Mouse (Mus musculus) heart, embryonic 13.5 days (tissue): ENCODE results near the gene Clic4. TPM values are rescaled to one million over a fixed set of nuclear protein-coding genes. Genes with fewer than 3 reads are reported as not detected.

Source experiments
- ATAC-seq: fragments of 200-750 bp; cut with Nextera tagmentation; 2 replicates; pipeline ENCODE4 v1.8.0; 2017; ENCODE audit warnings: moderate TSS enrichment; ENCODE audit not compliant: insufficient number of reproducible peaks, low FRiP score, low TSS enrichment; ENCODE audit errors: extremely low read depth
- H3K27ac ChIP-seq: fragments of 300-500 bp; sonication (generic); replicated peaks from 2 replicates; pipeline ENCODE4 v1.5.1; 2015; ENCODE audit warnings: moderate library complexity, mild to moderate bottlenecking, inconsistent platforms
- H3K27me3 ChIP-seq: fragments of 300-500 bp; sonication (generic); replicated peaks from 2 replicates; pipeline ENCODE4 v1.6.1; 2015; ENCODE audit warnings: mild to moderate bottlenecking, inconsistent platforms
- H3K36me3 ChIP-seq: fragments of 300-500 bp; sonication (generic); 2 replicates; pipeline ENCODE4 v1.6.1; 2015; ENCODE audit warnings: mild to moderate bottlenecking, inconsistent platforms
- H3K4me1 ChIP-seq: fragments of 300-500 bp; sonication (generic); 2 replicates; pipeline ENCODE4 v1.6.1; 2015; ENCODE audit warnings: inconsistent platforms
- H3K4me2 ChIP-seq: fragments of 300-500 bp; sonication (generic); 2 replicates; pipeline ENCODE4 v1.6.1; 2015; ENCODE audit warnings: inconsistent platforms, mild to moderate bottlenecking, moderate library complexity
- H3K4me3 ChIP-seq: fragments of 300-500 bp; sonication (generic); 2 replicates; pipeline ENCODE4 v1.5.1; 2015; ENCODE audit warnings: moderate library complexity, mild to moderate bottlenecking, inconsistent platforms
- H3K9ac ChIP-seq: fragments of 300-500 bp; sonication (generic); 2 replicates; pipeline ENCODE4 v1.6.1; 2015; ENCODE audit warnings: inconsistent platforms, mild to moderate bottlenecking, moderate library complexity
- H3K9me3 ChIP-seq: fragments of 300-500 bp; sonication (generic); 2 replicates; pipeline ENCODE4 v1.6.1; 2016; ENCODE audit warnings: inconsistent platforms
- WGBS: fragments of 180-500 bp; shearing (Covaris S2); methylation state at CpG from one replicate; pipeline ENCODE4 v1.1.7; 2015; ENCODE audit warnings: mixed read lengths; 5-methylcytosine and 5-hydroxymethylcytosine counted together
- polyA plus RNA-seq: library from polyadenylated mRNA; unstranded; fragments of >200 nt; fragmentation: Nextera tagmentation; extraction: Ambion mirVana; gene quantifications from 2 replicates; pipeline ENCODE4 v1.2.1, GENCODE M21; 2015

Gene Clic4
- 202 and 213 TPM in 2 replicates for polyA plus RNA-seq

GRCm38 (mm10) chr4:135272640-135273306 is at the start of gene Clic4:
Clic4 (minus strand) TSS chr4:135272814.
- Histone ChIP-seq H3K27ac (peak within 1 kb of the TSS; percentile 98), H3K4me3 (peak within 1 kb of the TSS; percentile 95), H3K27me3 (no peaks in the 10 kb centered on the region), H3K4me2 (peak within 1 kb of the TSS; percentile 81), H3K9me3 (no peaks in the 10 kb centered on the region), H3K4me1 (peaks cover 49% of the 10 kb centered on the region), H3K36me3 (peaks cover 9% of the 10 kb centered on the region; the same call in 1 of the 2 replicates), H3K9ac (peak within 1 kb of the TSS; percentile 91)
- peak; percentile 99 for ATAC-seq
- under 1% methylated on average over 64 of the region's 64 CpGs for WGBS

DNA sequence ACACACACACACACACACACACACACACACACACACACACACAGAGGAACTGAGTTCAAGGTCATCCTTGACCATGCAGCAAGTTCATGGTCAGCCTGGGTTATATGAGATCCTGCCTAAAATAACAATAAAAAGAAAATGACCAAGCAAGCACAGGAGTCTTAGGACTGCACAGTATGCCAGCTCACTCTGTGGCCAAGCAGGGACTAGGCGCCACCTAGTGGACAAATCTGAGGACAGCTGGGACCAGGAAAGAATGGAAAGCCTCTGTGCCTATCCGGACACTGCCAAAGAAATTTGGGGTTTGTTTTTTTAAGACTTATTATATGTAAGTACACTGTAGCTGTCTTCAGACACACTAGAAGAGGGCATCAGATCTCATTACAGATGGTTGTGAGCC is 45.4 kb upstream of the Clic4 start:
- ATAC-seq, result no peak
- H3K9me3 ChIP-seq, result peaks cover 3% of the 10 kb centered on the region; the same call in 1 of the 2 replicates
- peaks cover 25% of the 10 kb centered on the region for H3K4me1 ChIP-seq
- no peak overlapping the region for H3K4me2 ChIP-seq
- no peak overlapping the region for H3K4me3 ChIP-seq
- H3K9ac ChIP-seq, result no peak overlapping the region
- H3K36me3 ChIP-seq, result peaks cover 81% of the 10 kb centered on the region
- no peak overlapping the region; the same call in 1 of the 2 replicates for H3K27ac ChIP-seq
- H3K27me3 ChIP-seq, result no peaks in the 10 kb centered on the region
- WGBS, result 18% methylated on average over 2 of the region's 2 CpGs

- ATAC-seq, result no peak
- Histone ChIP-seq H3K9ac (no peak overlapping the region), H3K4me2 (no peak overlapping the region), H3K4me3 (no peak overlapping the region), H3K27ac (no peak overlapping the region; the same call in 1 of the 2 replicates), H3K9me3 (peaks cover 3% of the 10 kb centered on the region; the same call in 1 of the 2 replicates), H3K36me3 (peaks cover 76% of the 10 kb centered on the region), H3K4me1 (peaks cover 29% of the 10 kb centered on the region), H3K27me3 (no peaks in the 10 kb centered on the region)
- 85% methylated on average over 4 of the region's 4 CpGs for WGBS
Observed at GRCm38 (mm10) chr4:135317539-135317938, 44.9 kb upstream of the Clic4 start.

DNA sequence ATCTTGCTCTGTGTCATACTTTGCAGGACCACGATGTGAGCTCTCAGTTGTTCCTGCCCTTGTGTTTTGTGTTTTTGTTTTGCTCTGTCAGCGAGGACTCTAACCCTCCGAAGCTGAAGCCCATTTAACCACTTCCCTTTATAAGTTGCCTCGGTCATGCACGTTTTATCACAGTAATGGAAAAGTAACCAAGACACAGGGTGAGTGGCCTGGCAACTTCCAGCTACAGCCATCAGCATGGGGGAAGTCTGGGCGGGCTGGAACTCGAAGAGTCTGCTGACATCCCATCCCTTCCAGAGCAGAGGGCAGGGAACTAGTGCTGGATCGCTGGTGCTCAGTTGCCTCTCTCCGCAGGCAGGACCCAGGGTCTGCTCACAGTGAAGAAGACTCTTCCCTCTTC is 42.7 kb upstream of the Clic4 start:
- Histone ChIP-seq H3K36me3 (peaks cover 54% of the 10 kb centered on the region), H3K27me3 (no peaks in the 10 kb centered on the region), H3K4me2 (no peak overlapping the region), H3K9me3 (peaks cover 3% of the 10 kb centered on the region; the same call in 1 of the 2 replicates), H3K27ac (peak overlapping the region; percentile 97; the same call in 1 of the 2 replicates), H3K4me3 (no peak overlapping the region), H3K9ac (no peak overlapping the region), H3K4me1 (peaks cover 38% of the 10 kb centered on the region)
- 97% methylated on average over 9 of the region's 9 CpGs for WGBS
- no peak for ATAC-seq

DNA sequence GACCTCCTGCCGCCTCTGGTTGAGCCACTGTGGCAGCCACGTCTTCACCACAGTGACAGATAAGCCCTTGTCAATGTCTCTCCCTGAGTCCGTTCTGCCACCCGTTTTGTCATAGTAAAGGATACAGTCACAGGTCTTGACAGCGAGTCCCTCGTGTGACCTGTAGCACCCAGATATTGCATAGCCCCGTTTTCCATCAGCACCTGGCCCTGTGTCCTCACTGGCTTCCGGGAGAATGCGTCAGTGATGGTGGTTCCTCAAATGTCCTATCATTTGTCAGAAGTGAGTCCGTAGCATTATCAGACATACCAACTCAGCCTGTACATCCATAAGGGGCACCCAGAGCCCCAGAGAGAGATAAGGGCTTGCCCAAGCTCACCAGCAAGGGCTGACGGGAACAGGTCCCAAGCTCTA is 41.8 kb upstream of the Clic4 start:
- H3K4me3 ChIP-seq, result peak overlapping the region; percentile 20

DNA sequence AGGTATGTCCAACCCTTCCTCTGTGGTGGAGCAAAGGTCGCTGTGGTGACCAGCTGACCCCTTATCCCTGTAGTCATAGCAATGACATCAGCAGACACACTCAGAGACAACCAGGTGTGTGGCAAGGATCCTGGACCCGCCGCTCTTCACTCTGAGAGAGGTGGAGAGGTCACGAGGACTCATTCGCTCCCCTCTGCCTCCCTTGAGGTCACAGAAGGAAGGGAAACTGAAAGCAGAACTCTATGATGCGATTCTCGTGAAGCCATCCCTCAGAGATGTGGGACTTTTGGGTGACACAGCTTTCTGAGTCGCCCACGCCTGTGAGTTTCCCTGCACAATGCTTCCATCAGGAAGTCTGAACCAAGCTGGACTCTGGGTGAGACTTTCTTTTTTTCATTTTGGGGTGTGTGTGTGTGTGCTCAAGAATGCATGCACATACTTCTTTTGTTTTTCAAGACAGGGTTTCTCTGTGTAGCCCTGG is 41.2 kb upstream of the Clic4 start:
- H3K4me3 ChIP-seq, result peak overlapping the region; percentile 20
- H3K36me3 ChIP-seq, result peaks cover 39% of the 10 kb centered on the region
- no peaks in the 10 kb centered on the region for H3K27me3 ChIP-seq
- peaks cover 53% of the 10 kb centered on the region for H3K4me1 ChIP-seq
- H3K9ac ChIP-seq, result peak overlapping the region; percentile 64
- ATAC-seq, result no peak
- H3K27ac ChIP-seq, result peak overlapping the region; percentile 97
- 37% methylated on average over 9 of the region's 9 CpGs for WGBS
- H3K9me3 ChIP-seq, result peaks cover 3% of the 10 kb centered on the region; the same call in 1 of the 2 replicates
- H3K4me2 ChIP-seq, result peak overlapping the region; percentile 63

More for the DNA sequence above, 41.8 kb upstream of the Clic4 start:
- Histone ChIP-seq H3K27ac (peak overlapping the region; percentile 97), H3K4me1 (peaks cover 47% of the 10 kb centered on the region), H3K9me3 (peaks cover 3% of the 10 kb centered on the region; the same call in 1 of the 2 replicates), H3K27me3 (no peaks in the 10 kb centered on the region), H3K36me3 (peaks cover 45% of the 10 kb centered on the region), H3K9ac (peak overlapping the region; percentile 64), H3K4me2 (peak overlapping the region; percentile 63)
- no peak for ATAC-seq
- 38% methylated on average over 11 of the region's 11 CpGs for WGBS

DNA sequence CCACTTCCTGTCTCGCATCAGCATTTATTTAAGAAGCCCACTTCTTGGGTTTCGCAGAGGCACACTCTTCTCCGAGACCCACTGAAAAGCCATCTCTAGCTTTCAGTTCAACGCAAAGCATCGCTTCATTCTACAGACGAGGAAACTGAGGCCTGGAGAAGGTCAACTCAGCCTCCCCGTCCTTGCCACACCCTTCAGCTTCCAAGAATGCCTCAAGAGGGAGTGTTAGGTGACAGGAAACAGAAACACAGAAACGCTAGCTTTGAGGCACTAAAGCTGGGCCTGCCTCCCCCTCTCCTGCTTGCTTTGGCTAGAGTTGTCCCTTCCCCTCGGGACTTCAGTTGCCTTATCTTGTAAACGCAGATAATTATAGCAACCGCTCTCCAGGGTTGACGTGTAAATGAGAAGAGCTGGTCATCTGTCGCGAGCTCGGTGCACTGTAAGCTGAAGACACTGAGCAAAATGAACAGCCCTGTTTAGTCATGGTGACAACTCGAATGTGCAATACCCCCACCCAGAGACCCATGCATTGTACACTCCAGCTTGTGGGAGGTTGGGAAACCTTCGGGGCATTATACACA is 40.6 kb upstream of the Clic4 start:
- Histone ChIP-seq H3K27ac (peak overlapping the region; percentile 97), H3K36me3 (peaks cover 33% of the 10 kb centered on the region), H3K4me2 (peak overlapping the region; percentile 63), H3K4me3 (peak overlapping the region; percentile 20; the same call in 1 of the 2 replicates), H3K9me3 (peaks cover 3% of the 10 kb centered on the region; the same call in 1 of the 2 replicates), H3K4me1 (peaks cover 59% of the 10 kb centered on the region), H3K27me3 (no peaks in the 10 kb centered on the region), H3K9ac (peak overlapping the region; percentile 65)
- WGBS, result 12% methylated on average over 17 of the region's 17 CpGs
- ATAC-seq, result peak; percentile 60

GRCm38 (mm10) chr4:135312706-135313105 is 40.1 kb upstream of the Clic4 start:
- peak overlapping the region; percentile 63 for H3K4me2 ChIP-seq
- 12% methylated on average over 4 of the region's 4 CpGs for WGBS
- peaks cover 63% of the 10 kb centered on the region for H3K4me1 ChIP-seq
- ATAC-seq, result no peak
- H3K9ac ChIP-seq, result peak overlapping the region; percentile 65
- H3K27ac ChIP-seq, result peak overlapping the region; percentile 97
- H3K27me3 ChIP-seq, result no peaks in the 10 kb centered on the region
- peaks cover 31% of the 10 kb centered on the region for H3K36me3 ChIP-seq
- peaks cover 3% of the 10 kb centered on the region; the same call in 1 of the 2 replicates for H3K9me3 ChIP-seq
- 0 out of 2 replicates have a peak overlapping the region, but pooled peaks have one; percentile 3 for H3K4me3 ChIP-seq

DNA sequence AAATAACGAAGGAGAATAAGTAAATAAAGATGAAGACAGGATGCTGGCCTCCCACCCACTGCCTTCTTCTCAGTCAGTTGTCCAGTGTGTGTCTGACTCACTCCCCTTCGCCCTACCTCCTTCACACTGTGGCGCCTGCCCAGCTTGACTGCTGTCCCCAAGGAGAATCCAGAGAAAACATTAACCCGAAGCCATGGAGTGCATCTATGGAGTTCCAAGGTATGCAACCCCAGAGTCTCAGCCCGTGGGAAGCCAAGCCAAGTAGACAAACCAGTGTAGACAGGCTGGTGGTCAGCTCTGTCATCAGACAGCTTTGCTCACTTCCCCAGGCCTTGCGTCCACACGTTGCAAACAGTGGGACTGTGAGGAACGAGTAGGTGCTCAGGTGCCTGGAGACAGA is 37.8 kb upstream of the Clic4 start:
- H3K4me1 ChIP-seq, result peaks cover 83% of the 10 kb centered on the region
- no peaks in the 10 kb centered on the region for H3K27me3 ChIP-seq
- ATAC-seq, result no peak
- H3K9ac ChIP-seq, result no peak overlapping the region
- H3K4me2 ChIP-seq, result no peak overlapping the region
- no peak overlapping the region for H3K4me3 ChIP-seq
- peaks cover 7% of the 10 kb centered on the region for H3K36me3 ChIP-seq
- H3K27ac ChIP-seq, result no peak overlapping the region
- 76% methylated on average over 8 of the region's 8 CpGs for WGBS
- H3K9me3 ChIP-seq, result peaks cover 3% of the 10 kb centered on the region; the same call in 1 of the 2 replicates

DNA sequence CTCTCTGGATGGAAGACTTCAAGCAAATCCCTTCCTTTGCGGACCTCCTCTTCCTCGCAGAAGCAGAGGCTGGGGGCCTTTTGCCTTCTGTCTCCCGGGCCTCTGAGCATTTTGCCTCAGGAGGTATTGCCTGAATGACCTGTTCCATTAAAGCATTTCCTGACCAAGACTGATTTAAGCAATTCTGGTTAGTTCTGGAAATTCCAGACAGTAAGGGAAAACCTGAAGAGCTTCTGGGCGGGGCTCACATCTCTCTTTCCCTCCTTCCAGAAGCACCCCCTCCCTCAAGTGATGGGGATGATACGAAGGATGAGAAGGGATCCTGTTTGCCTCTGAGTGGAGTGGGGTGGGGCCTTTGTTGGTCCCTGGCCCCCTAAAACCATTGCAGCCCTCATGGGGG is 37.1 kb upstream of the Clic4 start:
- Histone ChIP-seq H3K27ac (peak overlapping the region; percentile 81), H3K9ac (peak overlapping the region; percentile 59)
- WGBS, result 42% methylated on average over 5 of the region's 5 CpGs

GRCm38 (mm10) chr4:135309112-135309659 is 36.6 kb upstream of the Clic4 start:
- peaks cover 73% of the 10 kb centered on the region for H3K4me1 ChIP-seq
- peak overlapping the region; percentile 81 for H3K27ac ChIP-seq
- H3K4me2 ChIP-seq, result peak overlapping the region; percentile 4; the same call in 1 of the 2 replicates
- H3K9ac ChIP-seq, result peak overlapping the region; percentile 59
- no peaks in the 10 kb centered on the region for H3K9me3 ChIP-seq
- 19% methylated on average over 9 of the region's 9 CpGs for WGBS
- no peak for ATAC-seq
- H3K36me3 ChIP-seq, result no peaks in the 10 kb centered on the region
- H3K27me3 ChIP-seq, result no peaks in the 10 kb centered on the region
- H3K4me3 ChIP-seq, result no peak overlapping the region

More for the DNA sequence above, 37.1 kb upstream of the Clic4 start:
- no peaks in the 10 kb centered on the region for H3K9me3 ChIP-seq
- no peak for ATAC-seq
- H3K36me3 ChIP-seq, result peaks cover 1% of the 10 kb centered on the region
- H3K4me3 ChIP-seq, result no peak overlapping the region
- H3K4me2 ChIP-seq, result 0 out of 2 replicates have a peak overlapping the region, but pooled peaks have one; percentile 4
- H3K27me3 ChIP-seq, result no peaks in the 10 kb centered on the region
- peaks cover 79% of the 10 kb centered on the region for H3K4me1 ChIP-seq
